Mouse (Mus musculus): ENCODE measurements at regions not wholly inside any gene's neighbourhood (a gene's known extent, or its start where the extent isn't known, plus 50 kb on each side); places are given as distances from the start of the nearest gene placed in this dataset.

GRCm38 (mm10) chr9:33717614-33718013, 768.1 kb upstream of the Kirrel3 start:
- TF ChIP-seq CTCF (IDR thresholded peaks at IDR 0.05; ENCODE audit: low read depth) = 0 out of 2 replicates have a peak, but pooled peaks have one; percentile 9
- no peak for TF ChIP-seq EP300 (optimal IDR thresholded peaks at IDR 0.05)

Data from stomach, postnatal 0 days (tissue).